Mouse (Mus musculus): ENCODE measurements around the gene Tmem109.
A peak's percentile ranks its signal among the peaks of the same experiment; 100 is the strongest.

Gene Tmem109

GRCm38 (mm10) chr19:10881426-10882154 is at the start of gene Tmem109:
Tmem109 (minus strand) TSS chr19:10882001.
- peak; percentile 95 for DNase-seq (ENCODE audit: low read depth, low spot score)

DNA sequence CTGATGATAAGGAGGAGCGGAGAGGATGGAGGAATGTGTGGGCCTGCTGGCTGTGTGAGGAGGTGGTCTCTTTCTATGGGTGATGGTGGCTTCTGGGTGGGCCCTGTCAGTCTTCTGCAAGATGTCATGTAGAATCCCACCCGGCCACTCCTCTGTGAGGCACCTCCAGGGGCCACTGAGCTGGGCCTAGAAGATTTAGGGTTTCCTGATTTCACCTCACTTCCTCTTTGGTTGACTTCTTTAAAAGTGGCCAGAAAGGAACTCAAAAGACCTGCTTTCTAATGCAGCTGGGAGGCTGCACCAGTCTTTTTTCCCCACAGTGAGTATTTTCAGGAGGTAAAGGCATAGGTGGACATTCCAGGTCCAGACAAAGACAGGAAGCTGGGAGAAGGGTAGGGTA is 48.8 kb upstream of the Tmem109 start:
- DNase-seq (ENCODE audit: low read depth, low spot score), result no peak

GRCm38 (mm10) chr19:10926666-10927065 is 44.9 kb upstream of the Tmem109 start:
- DNase-seq (ENCODE audit: low read depth, low spot score), result no peak

- DNase-seq (ENCODE audit: low read depth, low spot score), result no peak
Measured at GRCm38 (mm10) chr19:10926123-10926621, 44.4 kb upstream of the Tmem109 start.

DNA sequence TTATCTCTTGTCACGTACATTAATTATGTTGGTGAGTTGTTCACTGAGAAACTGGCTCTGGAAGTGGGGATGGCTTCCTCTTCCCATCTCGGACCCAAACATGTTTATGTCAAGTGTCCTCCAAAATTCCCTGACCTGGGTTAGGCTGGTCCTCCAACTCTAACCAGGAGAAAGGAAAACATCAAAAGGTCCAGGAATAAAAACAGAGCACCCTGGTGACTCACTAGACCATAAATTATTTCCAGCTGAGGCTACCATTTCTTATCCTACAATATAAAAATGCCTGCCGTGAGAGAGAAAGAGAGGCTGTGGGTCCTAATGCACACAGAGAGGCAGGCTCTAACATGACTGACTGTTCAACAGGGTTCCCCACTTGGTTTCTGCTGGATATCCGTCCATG is 42.4 kb upstream of the Tmem109 start:
- DNase-seq (ENCODE audit: low read depth, low spot score), result no peak

GRCm38 (mm10) chr19:10921058-10921457 is 39.3 kb upstream of the Tmem109 start:
- DNase-seq (ENCODE audit: low read depth, low spot score), result no peak

GRCm38 (mm10) chr19:10920532-10920931 is 38.7 kb upstream of the Tmem109 start, which contains the start of gene Zp1:
Zp1 (minus strand) TSS chr19:10920632.
- no peak for DNase-seq (ENCODE audit: low read depth, low spot score)

GRCm38 (mm10) chr19:10918321-10918991 is 36.7 kb upstream of the Tmem109 start:
- DNase-seq (ENCODE audit: low read depth, low spot score), result no peak

- no peak for DNase-seq (ENCODE audit: low read depth, low spot score)
Measured at GRCm38 (mm10) chr19:10916506-10916905, 34.7 kb upstream of the Tmem109 start.

- no peak for DNase-seq (ENCODE audit: low read depth, low spot score)
Measured at GRCm38 (mm10) chr19:10914870-10915269, 33.1 kb upstream of the Tmem109 start.

DNA sequence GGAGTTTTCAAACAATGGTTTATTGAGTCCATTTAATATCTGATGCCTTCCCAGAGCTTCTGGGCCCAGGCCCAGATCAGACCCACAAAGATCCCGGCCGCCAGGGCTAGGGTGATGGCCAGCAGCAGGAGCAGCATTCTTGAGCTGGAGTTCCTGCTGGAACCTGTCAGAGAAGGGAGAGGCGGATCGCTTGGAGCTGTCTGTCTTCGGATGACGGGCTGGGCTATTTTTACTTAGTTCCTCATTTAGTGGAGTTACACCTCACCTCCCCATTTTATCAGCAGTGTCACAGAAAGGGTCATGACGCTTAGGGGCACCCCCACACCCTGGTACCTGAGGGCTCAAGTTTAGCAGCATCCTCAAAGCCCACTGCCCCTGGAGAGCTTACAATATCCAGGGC is 32.5 kb upstream of the Tmem109 start:
- no peak for DNase-seq (ENCODE audit: low read depth, low spot score)

DNA sequence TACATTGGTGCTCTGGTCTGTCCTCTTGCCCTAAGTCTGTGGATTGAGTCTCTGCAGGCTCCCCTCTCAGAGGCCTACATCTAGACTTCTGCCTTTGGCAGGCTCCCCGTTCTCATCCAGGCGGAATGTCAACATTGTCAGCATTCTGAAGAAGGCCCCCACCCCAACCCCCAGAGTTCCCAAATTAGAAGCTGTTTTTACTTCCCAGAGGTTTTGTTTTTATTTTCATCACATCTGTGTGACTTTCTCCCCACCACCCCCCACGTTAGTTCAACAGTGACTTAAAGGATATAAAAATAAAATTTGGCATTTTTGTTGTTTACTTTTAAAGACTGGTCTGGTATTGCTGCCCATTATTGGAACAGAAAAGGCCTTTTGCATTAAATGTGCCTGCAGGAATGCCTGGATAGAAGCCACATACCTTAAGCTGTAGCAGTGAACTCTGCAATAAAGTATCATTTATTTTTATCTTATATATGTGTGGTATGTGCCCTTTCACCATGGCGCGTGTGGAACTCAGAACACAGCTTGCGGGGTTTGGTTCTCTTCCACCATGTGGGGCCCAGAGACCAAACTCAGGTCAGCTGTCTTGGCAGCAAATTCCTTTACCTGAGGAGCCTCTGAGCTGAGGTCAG is 27.4 kb upstream of the Tmem109 start:
- DNase-seq (ENCODE audit: low read depth, low spot score), result no peak

- no peak for DNase-seq (ENCODE audit: low read depth, low spot score)
Measured at GRCm38 (mm10) chr19:10907891-10908290, 26.1 kb upstream of the Tmem109 start.

GRCm38 (mm10) chr19:10905728-10906000 is 23.9 kb upstream of the Tmem109 start:
- no peak for DNase-seq (ENCODE audit: low read depth, low spot score)

DNA sequence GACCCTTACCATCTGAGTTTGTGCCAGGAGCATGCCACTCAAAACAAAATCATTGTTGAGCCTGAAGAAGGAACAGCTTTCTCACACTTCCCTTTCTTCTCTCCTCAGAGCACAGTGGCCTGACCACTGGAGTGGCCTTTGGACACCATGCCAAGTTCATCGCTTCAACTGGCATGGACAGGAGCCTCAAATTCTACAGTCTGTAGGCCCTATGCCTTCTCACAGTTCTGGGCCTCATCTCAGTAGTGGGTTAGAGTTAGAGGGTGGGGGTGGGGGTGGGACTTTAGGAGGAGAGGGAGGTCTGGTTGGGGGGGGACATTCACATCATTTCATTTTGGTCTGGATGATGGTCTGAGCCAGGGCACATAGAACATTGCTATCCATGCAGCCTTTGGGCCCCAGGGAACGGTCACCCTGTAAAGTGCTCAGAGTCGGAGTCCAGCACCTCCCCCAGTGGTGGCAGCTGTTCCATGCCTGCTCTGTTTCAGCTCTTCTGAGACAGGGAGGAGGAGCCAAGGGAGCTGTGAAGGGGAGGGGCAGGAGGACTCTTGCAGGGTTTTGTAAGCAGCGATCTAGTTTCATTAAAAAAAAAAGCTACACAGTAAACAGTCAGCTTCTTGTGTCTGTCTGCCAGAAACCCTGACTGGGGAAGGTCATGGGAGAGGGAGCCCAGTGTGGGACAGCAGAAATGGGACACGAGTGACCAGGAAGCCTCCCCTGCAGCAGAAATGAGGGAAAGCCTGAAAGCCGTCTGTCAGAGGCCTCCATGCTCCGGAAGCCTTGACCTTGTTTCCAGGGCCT is 23.3 kb upstream of the Tmem109 start:
- DNase-seq (ENCODE audit: low read depth, low spot score), result no peak

- DNase-seq (ENCODE audit: low read depth, low spot score), result no peak
Measured at GRCm38 (mm10) chr19:10904512-10904911, 22.7 kb upstream of the Tmem109 start.

GRCm38 (mm10) chr19:10901046-10901445 is 19.2 kb upstream of the Tmem109 start:
- no peak for DNase-seq (ENCODE audit: low read depth, low spot score)

GRCm38 (mm10) chr19:10900315-10900714 is 18.5 kb upstream of the Tmem109 start:
- DNase-seq (ENCODE audit: low read depth, low spot score), result no peak

DNA sequence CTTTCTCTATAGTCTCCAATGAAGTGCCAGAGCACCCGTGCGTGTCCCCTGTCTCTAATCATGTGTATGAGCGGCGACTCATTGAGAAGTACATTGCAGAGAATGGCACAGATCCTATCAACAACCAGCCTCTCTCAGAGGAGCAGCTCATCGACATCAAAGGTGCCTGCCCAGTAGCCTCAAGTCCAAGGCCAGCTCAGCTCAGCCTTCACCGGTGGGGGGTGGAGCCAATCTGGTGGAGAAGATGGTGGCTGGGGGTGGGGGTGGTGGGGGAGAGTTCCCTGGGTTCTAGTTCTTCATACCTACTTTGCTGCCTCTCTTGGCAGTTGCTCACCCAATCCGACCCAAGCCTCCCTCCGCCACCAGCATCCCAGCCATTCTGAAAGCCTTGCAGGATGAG is 15.7 kb upstream of the Tmem109 start:
- DNase-seq (ENCODE audit: low read depth, low spot score), result no peak

DNA sequence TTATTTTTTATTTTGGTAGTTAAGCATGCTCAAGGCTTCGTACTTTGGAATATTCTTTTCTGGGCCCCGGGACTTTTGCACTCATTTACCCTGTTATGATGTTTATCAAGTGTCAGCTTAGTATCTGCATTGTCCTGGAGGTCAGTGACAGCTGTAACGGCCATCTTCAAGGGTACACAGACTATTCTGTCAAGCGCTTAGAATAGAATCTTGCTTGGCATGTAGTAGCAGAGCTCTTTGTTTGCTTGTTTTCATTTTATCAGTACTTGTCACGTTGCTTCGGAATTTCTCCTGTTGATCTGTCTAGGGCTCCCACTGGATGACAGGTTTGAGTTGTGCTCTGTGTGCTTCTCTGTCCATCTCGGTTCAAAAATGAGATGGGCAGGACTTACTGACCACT is 15.0 kb upstream of the Tmem109 start:
- DNase-seq (ENCODE audit: low read depth, low spot score), result no peak

- no peak for DNase-seq (ENCODE audit: low read depth, low spot score)
Measured at GRCm38 (mm10) chr19:10895708-10896107, 13.9 kb upstream of the Tmem109 start.

- peak; percentile 97 for DNase-seq (ENCODE audit: low read depth, low spot score)
Measured at GRCm38 (mm10) chr19:10895016-10895528, 13.3 kb upstream of the Tmem109 start, which contains the start of gene Prpf19. Prpf19 (plus strand) TSS chr19:10895231.
